Mouse (Mus musculus) small intestine, adult 2 months (tissue): ENCODE measurements around the gene Abcd3. TPM values are rescaled to one million over a fixed set of nuclear protein-coding genes. Genes with fewer than 3 reads are reported as not detected.

Experiments used
- H3K27ac ChIP-seq: fragments of 200-500 bp; 2 replicates; pipeline ENCODE4 v1.5.1; 2012; ENCODE audit warnings: low read depth, low read length, control low read depth, inconsistent platforms; ENCODE audit not compliant: insufficient read depth
- H3K27me3 ChIP-seq: fragments of 200-500 bp; 2 replicates; pipeline ENCODE4 v1.6.1; 2012; ENCODE audit warnings: mild to moderate bottlenecking, moderate library complexity, low read length, inconsistent platforms; ENCODE audit not compliant: control insufficient read depth, insufficient read depth
- H3K36me3 ChIP-seq: fragments of 200-500 bp; 2 replicates; pipeline ENCODE4 v1.6.1; 2012; ENCODE audit warnings: mild to moderate bottlenecking, low read length, control low read depth, inconsistent platforms; ENCODE audit not compliant: control insufficient read depth, insufficient read depth
- H3K4me1 ChIP-seq: fragments of 200-500 bp; 2 replicates; pipeline ENCODE4 v1.6.1; 2012; ENCODE audit warnings: low read length, inconsistent platforms, mixed read lengths; ENCODE audit not compliant: control insufficient read depth, insufficient read depth, insufficient read length
- H3K4me3 ChIP-seq: fragments of 200-500 bp; 2 replicates; pipeline ENCODE4 v1.5.1; 2012; ENCODE audit warnings: low read depth, mild to moderate bottlenecking, control low read depth, inconsistent platforms, low read length, moderate library complexity
- CTCF ChIP-seq: fragments of 200-500 bp; IDR thresholded peaks from 2 replicates; pipeline ENCODE4 v1.5.1; 2012; ENCODE audit warnings: low read depth, mild to moderate bottlenecking, control low read depth, inconsistent platforms, low read length, moderate library complexity, mixed read lengths; ENCODE audit not compliant: insufficient replicate concordance, insufficient read length; ENCODE audit errors: extremely low read depth
- POLR2A ChIP-seq: fragments of 200-500 bp; IDR thresholded peaks from 2 replicates; pipeline ENCODE4 v1.6.1; 2012; ENCODE audit warnings: low read depth, mild to moderate bottlenecking, control low read depth, inconsistent platforms, low read length, moderate library complexity
- WGBS: fragments of 180-500 bp; shearing (Covaris S2); methylation state at CpG from one replicate; pipeline ENCODE4 v1.1.7; 2018; 5-methylcytosine and 5-hydroxymethylcytosine counted together
- polyA plus RNA-seq: library from polyadenylated mRNA; depleted of rRNA; stranded (reverse); fragments of >200 nt; gene quantifications from 2 replicates; pipeline ENCODE4 v1.2.3, GENCODE M21; 2012; rRNA removed

Abcd3 gene
- polyA plus RNA-seq, 1 experiment, result 13.0 TPM

DNA sequence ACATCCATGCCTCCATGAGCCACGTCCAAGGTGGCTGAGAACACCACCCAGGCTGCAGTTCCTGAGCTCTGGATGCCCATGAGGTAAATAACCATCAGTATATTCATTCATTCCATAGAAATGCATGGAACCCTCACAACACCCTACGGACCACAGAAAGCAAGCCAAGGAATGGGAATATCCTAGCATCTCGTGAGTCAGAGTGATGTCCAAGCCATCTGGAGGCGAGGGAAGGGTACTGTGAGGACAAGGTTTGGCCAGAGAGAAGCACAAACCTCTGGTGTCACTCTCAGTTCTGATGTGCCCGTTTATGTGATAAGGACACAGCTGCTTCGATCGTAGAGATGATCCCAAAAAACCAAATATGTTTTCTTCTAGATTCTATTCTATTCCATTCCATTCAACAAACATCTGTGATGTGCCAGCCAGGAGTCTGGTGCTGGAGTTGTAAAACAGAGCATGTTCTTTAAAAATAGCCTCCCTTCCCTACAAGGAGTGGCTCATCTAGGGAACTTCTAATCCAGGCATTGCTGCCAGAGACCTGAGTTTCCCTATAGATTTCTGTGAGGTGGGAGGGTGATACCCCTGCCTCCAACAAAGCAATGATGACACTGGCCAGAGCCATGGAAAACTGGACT lies 104.1 kb downstream of the Abcd3 start:
- H3K4me3 ChIP-seq, result no peak overlapping the region
- no peaks in the 10 kb centered on the region for H3K36me3 ChIP-seq
- H3K27me3 ChIP-seq, result no peaks in the 10 kb centered on the region
- TF ChIP-seq CTCF, result no peak
- TF ChIP-seq POLR2A, result no peak
- H3K4me1 ChIP-seq, result peaks cover 9% of the 10 kb centered on the region; the same call in 1 of the 2 replicates
- H3K27ac ChIP-seq, result no peak overlapping the region
- 90% methylated on average over 7 of the region's 7 CpGs for WGBS

Other genes starting within 250 kb of the Abcd3 start
- not detected in 2 replicates for gene 4930432M17Rik, start 144.5 kb downstream of the Abcd3 start, polyA plus RNA-seq
- gene F3, start 91.8 kb downstream of the Abcd3 start, polyA plus RNA-seq, result 6.2 and 8.6 TPM in 2 replicates
- 3.3 TPM in 2 replicates for gene Arhgap29, start 137.2 kb upstream of the Abcd3 start, polyA plus RNA-seq
- 0.05 and 0.20 TPM in 2 replicates for gene Abca4, start 229.1 kb upstream of the Abcd3 start, polyA plus RNA-seq